Mouse (Mus musculus) hindbrain, embryonic 15.5 days (tissue): Measurements from ENCODE around the gene Zfhx3. TPM values are rescaled to one million over a fixed set of nuclear protein-coding genes. Genes with fewer than 3 reads are reported as not detected.

Source experiments
- ATAC-seq: fragments of 200-750 bp; cut with Nextera tagmentation; 2 replicates; pipeline ENCODE4 v1.8.0; 2017; ENCODE audit warnings: low read depth, moderate number of reproducible peaks, moderate TSS enrichment; ENCODE audit not compliant: low FRiP score
- H3K27ac ChIP-seq: fragments of 300-500 bp; sonication (generic); replicated peaks from 2 replicates; pipeline ENCODE4 v1.5.1; 2015; ENCODE audit warnings: mild to moderate bottlenecking, inconsistent platforms
- H3K27me3 ChIP-seq: fragments of 300-500 bp; sonication (generic); 2 replicates; pipeline ENCODE4 v1.6.1; 2015; ENCODE audit warnings: control low read depth, inconsistent platforms
- H3K36me3 ChIP-seq: fragments of 300-500 bp; sonication (generic); 2 replicates; pipeline ENCODE4 v1.6.1; 2015; ENCODE audit warnings: control low read depth, inconsistent platforms
- H3K4me1 ChIP-seq: fragments of 300-500 bp; sonication (generic); replicated peaks from 2 replicates; pipeline ENCODE4 v1.6.1; 2015; ENCODE audit warnings: control low read depth, inconsistent platforms
- H3K4me2 ChIP-seq: fragments of 300-500 bp; sonication (generic); 2 replicates; pipeline ENCODE4 v1.6.1; 2015; ENCODE audit warnings: moderate library complexity, mild to moderate bottlenecking, inconsistent platforms
- H3K4me3 ChIP-seq: fragments of 300-500 bp; sonication (generic); 2 replicates; pipeline ENCODE4 v1.5.1; 2015; ENCODE audit warnings: mild to moderate bottlenecking, inconsistent platforms
- H3K9ac ChIP-seq: fragments of 300-500 bp; sonication (generic); 2 replicates; pipeline ENCODE4 v1.6.1; 2015; ENCODE audit warnings: inconsistent platforms
- H3K9me3 ChIP-seq: fragments of 300-500 bp; sonication (generic); 2 replicates; pipeline ENCODE4 v1.6.1; 2016; ENCODE audit warnings: control low read depth, inconsistent platforms
- WGBS: fragments of 180-500 bp; shearing (Covaris S2); methylation state at CpG from one replicate; pipeline ENCODE4 v1.1.7; 2015; 5-methylcytosine and 5-hydroxymethylcytosine counted together
- polyA plus RNA-seq: library from polyadenylated mRNA; unstranded; fragments of >200 nt; fragmentation: Nextera tagmentation; extraction: Ambion mirVana; gene quantifications from 2 replicates; pipeline ENCODE4 v1.2.1, GENCODE M21; 2015

The Zfhx3 gene
- polyA plus RNA-seq, 1 experiment from 2014 or later, result 23.5 TPM

GRCm38 (mm10) chr8:108745551-108745950, 803.1 kb downstream of the Zfhx3 start:
- no peak for ATAC-seq
- 90% methylated on average over 7 of the region's 7 CpGs for WGBS
- peaks cover 11% of the 10 kb centered on the region for H3K4me1 ChIP-seq

GRCm38 (mm10) chr8:108748095-108748494, 805.7 kb downstream of the Zfhx3 start:
- Histone ChIP-seq H3K9me3 (no peaks in the 10 kb centered on the region), H3K36me3 (no peaks in the 10 kb centered on the region), H3K4me3 (no peak overlapping the region), H3K27me3 (no peaks in the 10 kb centered on the region; the same call in 1 of the 2 replicates), H3K4me1 (peaks cover 11% of the 10 kb centered on the region), H3K9ac (no peak overlapping the region), H3K27ac (no peak overlapping the region), H3K4me2 (no peak overlapping the region)
- ATAC-seq, result no peak
- 68% methylated on average over 11 of the region's 11 CpGs for WGBS

More at GRCm38 (mm10) chr8:108745551-108745950, 803.1 kb downstream of the Zfhx3 start:
- no peak overlapping the region for H3K4me3 ChIP-seq
- H3K27ac ChIP-seq, result no peak overlapping the region
- H3K27me3 ChIP-seq, result no peaks in the 10 kb centered on the region; the same call in 1 of the 2 replicates
- no peaks in the 10 kb centered on the region for H3K9me3 ChIP-seq
- H3K4me2 ChIP-seq, result no peak overlapping the region
- no peak overlapping the region for H3K9ac ChIP-seq
- no peaks in the 10 kb centered on the region for H3K36me3 ChIP-seq

GRCm38 (mm10) chr8:108748851-108749376, 806.5 kb downstream of the Zfhx3 start:
- H3K27ac ChIP-seq, result 0 out of 2 replicates have a peak overlapping the region, but pooled peaks have one; percentile 10
- no peak overlapping the region for H3K9ac ChIP-seq
- ATAC-seq, result 0 out of 2 replicates have a peak, but pooled peaks have one; percentile 3
- H3K27me3 ChIP-seq, result no peaks in the 10 kb centered on the region; the same call in 1 of the 2 replicates
- no peak overlapping the region for H3K4me2 ChIP-seq
- no peaks in the 10 kb centered on the region for H3K9me3 ChIP-seq
- H3K36me3 ChIP-seq, result no peaks in the 10 kb centered on the region
- WGBS, result 6% methylated on average over 6 of the region's 6 CpGs
- no peak overlapping the region for H3K4me3 ChIP-seq
- peaks cover 11% of the 10 kb centered on the region for H3K4me1 ChIP-seq

- H3K4me1 ChIP-seq, result peaks cover 20% of the 10 kb centered on the region
- H3K9me3 ChIP-seq, result no peaks in the 10 kb centered on the region
- no peaks in the 10 kb centered on the region; the same call in 1 of the 2 replicates for H3K27me3 ChIP-seq
- no peak overlapping the region for H3K4me3 ChIP-seq
- no peaks in the 10 kb centered on the region for H3K36me3 ChIP-seq
- no peak overlapping the region for H3K4me2 ChIP-seq
- H3K9ac ChIP-seq, result no peak overlapping the region
- 91% methylated on average over 9 of the region's 9 CpGs for WGBS
- ATAC-seq, result no peak
- no peak overlapping the region for H3K27ac ChIP-seq
These were observed 808.4 kb downstream of the Zfhx3 start for GRCm38 (mm10) chr8:108750806-108751205.

- Histone ChIP-seq H3K4me3 (no peak overlapping the region), H3K36me3 (no peaks in the 10 kb centered on the region), H3K9ac (no peak overlapping the region), H3K9me3 (no peaks in the 10 kb centered on the region), H3K27me3 (no peaks in the 10 kb centered on the region), H3K4me2 (no peak overlapping the region), H3K4me1 (peaks cover 26% of the 10 kb centered on the region), H3K27ac (no peak overlapping the region)
- no peak for ATAC-seq
- 67% methylated on average over 6 of the region's 6 CpGs for WGBS
These were observed 812.1 kb downstream of the Zfhx3 start for GRCm38 (mm10) chr8:108754556-108754955.

- Histone ChIP-seq H3K9me3 (no peaks in the 10 kb centered on the region), H3K27ac (no peak overlapping the region), H3K9ac (no peak overlapping the region), H3K4me3 (no peak overlapping the region), H3K27me3 (no peaks in the 10 kb centered on the region), H3K36me3 (no peaks in the 10 kb centered on the region), H3K4me1 (peaks cover 26% of the 10 kb centered on the region), H3K4me2 (peak overlapping the region; percentile 12)
- WGBS, result 42% methylated on average over 19 of the region's 19 CpGs
- ATAC-seq, result peak; percentile 28; the same call in 1 of the 2 replicates
These were observed 813.2 kb downstream of the Zfhx3 start for GRCm38 (mm10) chr8:108755400-108756325.

GRCm38 (mm10) chr8:108759511-108760330, 817.3 kb downstream of the Zfhx3 start:
- peaks cover 34% of the 10 kb centered on the region for H3K4me1 ChIP-seq
- no peak overlapping the region for H3K9ac ChIP-seq
- 46% methylated on average over 15 of the region's 15 CpGs for WGBS
- peak; percentile 11; the same call in 1 of the 2 replicates for ATAC-seq
- no peaks in the 10 kb centered on the region for H3K9me3 ChIP-seq
- H3K4me2 ChIP-seq, result no peak overlapping the region
- H3K27me3 ChIP-seq, result no peaks in the 10 kb centered on the region
- no peaks in the 10 kb centered on the region for H3K36me3 ChIP-seq
- no peak overlapping the region for H3K4me3 ChIP-seq
- H3K27ac ChIP-seq, result no peak overlapping the region; the same call in 1 of the 2 replicates

- Histone ChIP-seq H3K4me3 (no peak overlapping the region), H3K36me3 (no peaks in the 10 kb centered on the region), H3K9me3 (no peaks in the 10 kb centered on the region), H3K9ac (no peak overlapping the region), H3K4me2 (no peak overlapping the region), H3K4me1 (peaks cover 26% of the 10 kb centered on the region), H3K27ac (no peak overlapping the region), H3K27me3 (no peaks in the 10 kb centered on the region)
- WGBS, result 75% methylated on average over 10 of the region's 10 CpGs
- no peak for ATAC-seq
These were observed 818.3 kb downstream of the Zfhx3 start for GRCm38 (mm10) chr8:108760745-108761144.

- H3K4me1 ChIP-seq, result peaks cover 19% of the 10 kb centered on the region
- H3K9ac ChIP-seq, result no peak overlapping the region
- no peak overlapping the region for H3K27ac ChIP-seq
- no peak for ATAC-seq
- no peak overlapping the region for H3K4me2 ChIP-seq
- no peaks in the 10 kb centered on the region for H3K27me3 ChIP-seq
- no peaks in the 10 kb centered on the region for H3K9me3 ChIP-seq
- no peaks in the 10 kb centered on the region for H3K36me3 ChIP-seq
- H3K4me3 ChIP-seq, result no peak overlapping the region
- 21% methylated on average over 7 of the region's 7 CpGs for WGBS
These were observed 820.1 kb downstream of the Zfhx3 start for GRCm38 (mm10) chr8:108762567-108762966.

GRCm38 (mm10) chr8:108764403-108765194, 822.2 kb downstream of the Zfhx3 start:
- 73% methylated on average over 19 of the region's 19 CpGs for WGBS
- Histone ChIP-seq H3K4me3 (no peak overlapping the region), H3K27me3 (no peaks in the 10 kb centered on the region), H3K27ac (no peak overlapping the region), H3K36me3 (no peaks in the 10 kb centered on the region), H3K9ac (no peak overlapping the region), H3K9me3 (no peaks in the 10 kb centered on the region), H3K4me1 (peaks cover 11% of the 10 kb centered on the region), H3K4me2 (no peak overlapping the region)
- ATAC-seq, result no peak

- WGBS, result 82% methylated on average over 6 of the region's 6 CpGs
- H3K4me1 ChIP-seq, result peaks cover 11% of the 10 kb centered on the region
- H3K27ac ChIP-seq, result no peak overlapping the region
- ATAC-seq, result no peak
- H3K36me3 ChIP-seq, result no peaks in the 10 kb centered on the region
- no peak overlapping the region for H3K9ac ChIP-seq
- H3K4me3 ChIP-seq, result no peak overlapping the region
- no peak overlapping the region for H3K4me2 ChIP-seq
- no peaks in the 10 kb centered on the region for H3K27me3 ChIP-seq
- H3K9me3 ChIP-seq, result no peaks in the 10 kb centered on the region
These were observed 823.7 kb downstream of the Zfhx3 start for GRCm38 (mm10) chr8:108766102-108766501.
